Mouse (Mus musculus) megakaryocyte, embryonic 14.5 days (primary cell): Measurements from ENCODE around the gene Cers6. TPM values are rescaled to one million over a fixed set of nuclear protein-coding genes. Genes with fewer than 3 reads are reported as not detected.

Source experiments
- H3K27me3 ChIP-seq: replicated peaks from 2 replicates; pipeline ENCODE3; 2012; ENCODE audit warnings: inconsistent platforms
- H3K36me3 ChIP-seq: replicated peaks from 2 replicates; pipeline ENCODE3; 2012; ENCODE audit warnings: low read length, inconsistent platforms, mixed read lengths
- H3K4me1 ChIP-seq: 2 replicates; pipeline ENCODE4 v1.6.1; 2012; ENCODE audit warnings: inconsistent platforms
- H3K4me3 ChIP-seq: replicated peaks from 2 replicates; pipeline ENCODE3; 2012; ENCODE audit warnings: moderate library complexity, mild to moderate bottlenecking, inconsistent platforms
- H3K9me3 ChIP-seq: 2 replicates; pipeline ENCODE4 v1.6.1; 2012; ENCODE audit warnings: inconsistent platforms
- FLI1 ChIP-seq: IDR thresholded peaks from 2 replicates; pipeline ENCODE4 v1.6.1; 2012; ENCODE audit warnings: low read length, inconsistent platforms, mixed read lengths
- GATA1 ChIP-seq: IDR thresholded peaks from 3 replicates; pipeline ENCODE4 v1.6.1; 2012; ENCODE audit warnings: mixed read lengths, low read length, inconsistent platforms, borderline replicate concordance
- polyA plus RNA-seq: library from polyadenylated mRNA; stranded (reverse); fragments of >175 nt; gene quantifications from 2 replicates; pipeline ENCODE4 v1.2.3, GENCODE M21; 2012; ENCODE audit warnings: low replicate concordance; ENCODE audit not compliant: insufficient read depth

Gene Cers6
- polyA plus RNA-seq, 1 experiment = 3.2 TPM

- Histone ChIP-seq H3K36me3 (peaks cover 8% of the 10 kb centered on the region), H3K27me3 (peaks cover 2% of the 10 kb centered on the region)
- no peak for TF ChIP-seq GATA1
- no peak for TF ChIP-seq FLI1
Observed at GRCm38 (mm10) chr2:69119718-69120117, 258.5 kb downstream of the Cers6 start.

GRCm38 (mm10) chr2:69121681-69122080 is 260.4 kb downstream of the Cers6 start:
- Histone ChIP-seq H3K9me3 (peaks cover 5% of the 10 kb centered on the region; the same call in 1 of the 2 replicates), H3K4me3 (no peak overlapping the region), H3K36me3 (no peaks in the 10 kb centered on the region), H3K27me3 (peaks cover 2% of the 10 kb centered on the region), H3K4me1 (peaks cover 3% of the 10 kb centered on the region; the same call in 1 of the 2 replicates)
- TF ChIP-seq FLI1 (no peak), GATA1 (no peak)

More at GRCm38 (mm10) chr2:69119718-69120117, 258.5 kb downstream of the Cers6 start:
- Histone ChIP-seq H3K9me3 (peaks cover 14% of the 10 kb centered on the region), H3K4me1 (peaks cover 3% of the 10 kb centered on the region; the same call in 1 of the 2 replicates), H3K4me3 (no peak overlapping the region)

DNA sequence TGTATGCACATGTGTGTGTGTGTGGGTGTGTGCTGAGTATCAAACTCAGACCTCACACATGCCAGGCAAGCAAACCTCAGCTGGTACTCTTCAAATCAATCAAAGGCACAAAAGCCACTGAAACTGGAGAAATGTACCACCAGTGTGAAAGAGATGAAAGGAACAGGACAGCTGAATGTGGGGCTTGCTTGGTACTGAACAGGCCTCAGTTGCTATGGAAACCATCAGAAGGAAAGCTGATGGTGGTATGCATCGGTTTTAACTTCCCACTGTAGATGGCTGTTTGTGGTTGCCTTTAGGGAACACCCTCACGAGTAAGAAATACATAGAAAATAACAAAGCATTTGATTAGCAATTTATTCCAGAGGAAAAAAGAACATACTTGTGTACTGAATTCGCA is 264.2 kb downstream of the Cers6 start:
- Histone ChIP-seq H3K36me3 (no peaks in the 10 kb centered on the region), H3K4me1 (peaks cover 20% of the 10 kb centered on the region), H3K27me3 (peaks cover 2% of the 10 kb centered on the region), H3K4me3 (no peak overlapping the region), H3K9me3 (peaks cover 5% of the 10 kb centered on the region; the same call in 1 of the 2 replicates)
- TF ChIP-seq FLI1 (no peak), GATA1 (no peak)

DNA sequence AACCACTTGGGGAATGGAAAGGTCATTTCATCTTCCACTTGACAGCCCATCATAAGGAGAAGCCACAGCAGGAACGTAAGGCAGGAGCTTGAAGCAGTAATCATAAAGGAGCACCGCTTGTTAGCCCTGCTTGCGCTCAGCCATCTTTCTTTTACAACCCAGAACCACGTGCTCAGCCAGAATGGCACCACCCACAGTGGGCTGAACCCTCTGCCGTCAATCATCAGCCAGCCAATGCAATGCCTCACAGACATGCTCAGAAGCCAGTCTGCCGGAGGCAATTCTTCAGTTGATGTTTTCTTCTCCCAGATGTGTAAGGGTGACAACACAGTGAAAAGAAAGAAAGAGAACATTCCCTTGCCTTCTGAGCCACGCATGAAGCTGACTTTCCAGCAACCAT is 267.1 kb downstream of the Cers6 start:
- TF ChIP-seq FLI1 = no peak
- TF ChIP-seq GATA1 = no peak
- Histone ChIP-seq H3K27me3 (no peaks in the 10 kb centered on the region), H3K36me3 (no peaks in the 10 kb centered on the region), H3K4me3 (no peak overlapping the region), H3K4me1 (peaks cover 20% of the 10 kb centered on the region), H3K9me3 (peaks cover 5% of the 10 kb centered on the region; the same call in 1 of the 2 replicates)

DNA sequence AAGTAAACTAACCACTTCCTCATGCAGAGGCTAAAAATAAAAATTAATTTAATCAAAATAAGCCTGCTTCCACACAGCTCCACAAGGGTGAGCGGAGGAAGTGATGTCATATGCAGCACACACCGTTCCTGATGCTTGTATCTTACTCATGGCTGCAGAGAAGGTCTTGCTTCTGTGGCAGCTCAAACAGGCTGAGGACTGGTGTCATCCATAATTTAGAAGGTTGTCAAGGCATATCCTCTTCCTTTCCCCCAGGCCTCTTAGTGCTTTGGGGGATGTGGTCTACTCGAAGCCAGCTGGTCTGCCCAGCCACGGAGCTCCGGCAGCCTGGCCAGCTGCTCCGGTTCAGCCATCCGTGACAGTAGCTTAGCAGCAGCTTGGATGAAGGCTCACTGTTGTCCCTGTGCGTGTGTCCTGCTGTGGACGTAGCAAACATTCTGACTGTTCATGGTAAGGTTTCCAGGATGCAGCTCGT is 267.7 kb downstream of the Cers6 start:
- Histone ChIP-seq H3K36me3 (no peaks in the 10 kb centered on the region), H3K9me3 (peaks cover 5% of the 10 kb centered on the region; the same call in 1 of the 2 replicates), H3K27me3 (no peaks in the 10 kb centered on the region), H3K4me3 (peak overlapping the region; percentile 77), H3K4me1 (peaks cover 20% of the 10 kb centered on the region)
- TF ChIP-seq FLI1 (no peak), GATA1 (no peak)

DNA sequence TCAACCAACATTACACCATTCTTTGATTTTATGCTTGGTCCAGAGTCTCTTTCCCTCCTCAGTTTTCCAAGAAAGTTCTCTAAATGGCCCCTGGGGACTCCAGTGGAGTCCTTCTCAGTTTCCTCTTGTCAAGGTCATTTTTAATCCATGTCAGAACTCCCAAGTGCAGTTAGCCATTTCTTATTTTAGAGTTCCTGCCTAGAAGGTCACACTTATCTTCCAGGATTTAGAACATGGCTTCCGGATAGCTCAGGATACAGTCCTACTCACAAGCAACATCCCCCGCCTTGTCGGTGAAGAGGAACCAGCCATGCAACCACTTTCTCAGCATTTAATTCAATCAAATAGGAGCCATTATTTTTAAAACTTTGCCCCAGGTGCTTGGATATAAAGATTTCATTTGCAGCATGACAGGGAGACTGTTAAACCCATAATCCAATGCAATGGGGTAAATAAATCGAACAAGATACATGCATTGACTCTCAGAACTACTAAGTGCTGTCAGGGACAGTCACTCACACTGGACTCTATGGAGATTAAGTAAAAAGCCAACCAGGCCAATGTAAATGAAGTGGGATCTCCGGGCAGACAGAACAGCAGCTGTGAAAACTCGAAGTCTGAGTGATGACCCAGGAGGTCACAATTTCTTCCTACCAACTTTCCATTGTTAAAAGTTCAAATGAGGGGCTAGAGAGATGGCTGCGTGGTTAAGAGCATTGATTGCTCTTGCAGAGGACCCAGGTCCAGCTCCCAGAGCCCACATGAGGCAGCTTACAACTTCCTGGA is 268.4 kb downstream of the Cers6 start:
- no peaks in the 10 kb centered on the region for H3K36me3 ChIP-seq
- no peak overlapping the region for H3K4me3 ChIP-seq
- H3K4me1 ChIP-seq = peaks cover 20% of the 10 kb centered on the region
- H3K9me3 ChIP-seq = peaks cover 5% of the 10 kb centered on the region; the same call in 1 of the 2 replicates
- TF ChIP-seq FLI1 (no peak), GATA1 (no peak)
- H3K27me3 ChIP-seq = no peaks in the 10 kb centered on the region

GRCm38 (mm10) chr2:69132046-69132445 is 270.8 kb downstream of the Cers6 start:
- Histone ChIP-seq H3K9me3 (no peaks in the 10 kb centered on the region), H3K27me3 (peaks cover 6% of the 10 kb centered on the region), H3K4me1 (peaks cover 35% of the 10 kb centered on the region), H3K4me3 (no peak overlapping the region), H3K36me3 (no peaks in the 10 kb centered on the region)
- TF ChIP-seq FLI1 (no peak), GATA1 (no peak)

DNA sequence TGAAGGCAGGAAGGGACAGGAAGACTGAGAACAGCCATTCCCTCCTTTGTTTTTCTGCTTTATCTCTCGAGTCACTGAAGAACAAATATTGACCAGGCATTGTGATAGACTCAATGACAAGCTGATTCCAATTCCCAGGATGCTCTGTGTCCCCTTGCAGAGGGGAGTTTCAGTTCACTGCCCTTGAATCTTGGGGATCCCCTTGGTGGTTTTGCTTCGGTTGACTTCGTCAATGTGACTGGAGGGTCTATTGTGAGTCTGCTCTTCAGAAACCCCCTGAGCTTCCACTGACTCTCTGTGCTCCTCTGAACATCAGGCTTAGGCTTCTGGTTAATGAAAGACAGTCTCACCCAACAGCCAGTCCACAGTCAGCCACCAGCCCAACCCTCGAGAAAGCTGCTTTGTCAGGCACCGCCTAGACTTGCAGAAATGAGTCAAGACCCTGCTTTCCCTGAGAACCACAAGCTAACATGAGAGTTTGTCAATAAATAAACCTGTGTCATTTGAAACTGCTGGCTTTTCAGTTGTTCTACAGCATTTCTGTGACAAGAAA is 271.3 kb downstream of the Cers6 start:
- Histone ChIP-seq H3K9me3 (no peaks in the 10 kb centered on the region), H3K4me1 (peaks cover 35% of the 10 kb centered on the region), H3K4me3 (no peak overlapping the region), H3K27me3 (peaks cover 6% of the 10 kb centered on the region), H3K36me3 (no peaks in the 10 kb centered on the region)
- no peak for TF ChIP-seq FLI1
- TF ChIP-seq GATA1 = no peak

DNA sequence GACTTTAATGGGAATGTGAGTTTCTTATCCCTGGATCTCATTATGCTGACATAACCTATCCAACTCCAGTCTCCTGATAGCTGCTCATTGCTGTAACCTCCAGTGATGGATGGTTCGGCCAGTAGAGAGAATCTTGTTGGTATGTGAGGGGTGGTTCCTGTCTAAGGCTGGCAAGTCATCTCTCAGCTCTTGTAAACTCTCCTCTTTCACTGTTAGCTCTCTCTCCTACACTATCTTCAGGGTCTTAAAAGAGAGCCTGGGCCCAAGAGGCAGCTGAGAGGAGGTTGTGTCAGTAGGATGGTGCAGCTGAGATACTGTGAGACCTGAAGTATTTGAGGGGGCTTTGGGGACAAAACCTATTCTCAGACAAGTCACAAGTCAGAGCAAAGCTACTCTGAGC is 272.9 kb downstream of the Cers6 start:
- TF ChIP-seq GATA1 (no peak), FLI1 (no peak)
- Histone ChIP-seq H3K4me3 (no peak overlapping the region), H3K9me3 (no peaks in the 10 kb centered on the region), H3K4me1 (peaks cover 27% of the 10 kb centered on the region), H3K36me3 (no peaks in the 10 kb centered on the region), H3K27me3 (peaks cover 6% of the 10 kb centered on the region)

DNA sequence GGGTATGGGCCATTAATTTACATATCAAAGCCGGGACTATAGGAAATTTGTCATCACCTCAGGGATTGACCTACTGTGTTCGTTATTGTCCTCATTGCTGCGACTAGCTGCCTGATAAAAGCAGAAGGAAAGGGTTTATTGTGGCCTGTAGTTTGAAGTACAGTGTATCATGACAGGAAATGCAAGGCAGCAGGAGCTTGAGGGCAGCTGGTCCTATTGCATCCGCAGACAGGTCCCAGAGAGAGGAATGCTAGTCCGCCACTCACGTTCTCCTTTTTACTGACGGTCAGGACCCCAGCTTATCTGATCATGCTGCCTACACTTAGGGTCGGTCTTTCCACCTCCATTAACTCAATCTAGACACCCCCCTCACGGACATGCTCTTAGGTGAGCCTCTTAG is 273.7 kb downstream of the Cers6 start:
- Histone ChIP-seq H3K4me3 (no peak overlapping the region), H3K36me3 (no peaks in the 10 kb centered on the region), H3K9me3 (no peaks in the 10 kb centered on the region), H3K4me1 (peaks cover 19% of the 10 kb centered on the region), H3K27me3 (peaks cover 6% of the 10 kb centered on the region)
- no peak for TF ChIP-seq FLI1
- TF ChIP-seq GATA1 = no peak
